Mouse (Mus musculus) embryo, embryonic 9.5 days (tissue): ENCODE measurements around the gene Eftud2.

Source experiments
- DNase-seq: peaks from one replicate; pipeline ENCODE4 v3.0.0-alpha.2; 2017; ENCODE audit errors: extremely low spot score

The Eftud2 gene

GRCm38 (mm10) chr11:102819021-102819782 is 61.6 kb downstream of the Eftud2 start, which contains the start of gene Gjc1:
TSS of gene Gjc1 (minus strand) at chr11:102819700.
- peak; percentile 80 for DNase-seq

- peak; percentile 78 for DNase-seq
These were observed 62.4 kb downstream of the Eftud2 start for GRCm38 (mm10) chr11:102818121-102819020.

- DNase-seq, result no peak
These were observed 65.9 kb downstream of the Eftud2 start for GRCm38 (mm10) chr11:102814881-102815280.

- DNase-seq, result no peak
These were observed 69.9 kb downstream of the Eftud2 start for GRCm38 (mm10) chr11:102810721-102811485.

GRCm38 (mm10) chr11:102808246-102808645 is 72.5 kb downstream of the Eftud2 start:
- no peak for DNase-seq

GRCm38 (mm10) chr11:102803453-102803852 is 77.3 kb downstream of the Eftud2 start:
- DNase-seq, result no peak

- no peak for DNase-seq
These were observed 86.6 kb downstream of the Eftud2 start for GRCm38 (mm10) chr11:102794157-102794556.

GRCm38 (mm10) chr11:102791682-102792445 is 88.9 kb downstream of the Eftud2 start:
- no peak for DNase-seq
